ENCODE assay signal across 8 mouse cellular contexts in genomic region chr17:35869346-35870067, GRCm38 (mm10). TPM values are rescaled to one million over a fixed set of nuclear protein-coding genes. Genes with fewer than 3 reads are reported as not detected.
DNase-seq lines count a peak whose midpoint lies in the region; ATAC-seq and TF ChIP-seq lines count a peak whose summit lies in the region.

No protein-coding gene starts in this region.

- H3K4me2 ChIP-seq in kidney, embryonic 14.5 days (replicated peaks; ENCODE audit: low read depth, low read length): peak overlapping the region; percentile 58

- peak overlapping the region; percentile 78 for H3K4me3 ChIP-seq in gastrocnemius, adult 2 months
- peak overlapping the region; percentile 54 for H3K4me3 ChIP-seq in kidney, embryonic 14.5 days (ENCODE audit: low read length)

- peaks cover 14% of the 10 kb centered on the region; the same call in 1 of the 2 replicates for H3K36me3 ChIP-seq in kidney, embryonic 14.5 days (ENCODE audit: control insufficient read depth, insufficient read depth, low read length)

- intact Hi-C loops in gastrocnemius, adult 2 months (cut with DNase I): no loop called here

- TF ChIP-seq CTCF in gastrocnemius, adult 2 months (IDR thresholded peaks at IDR 0.05): no peak

- H3K27ac ChIP-seq in gastrocnemius, adult 2 months: peak overlapping the region; percentile 96
- peak overlapping the region; percentile 74 for H3K27ac ChIP-seq in kidney, embryonic 14.5 days (ENCODE audit: low read depth, low read length)

- peak; percentile 62 for DNase-seq in gastrocnemius, adult 2 months
- DNase-seq in gastrocnemius, adult 8-10 months (ENCODE audit: low spot score in 2 of 2): no peak
- peak; percentile 61 for DNase-seq in adrenal gland, postnatal 10 days
- peak; percentile 98 for DNase-seq in heart, adult 11 months
- DNase-seq in lung, postnatal 14 days: peak; percentile 59
- peak; percentile 65 for DNase-seq in testis, postnatal 10 days (ENCODE audit: low spot score)
- DNase-seq in right cerebral cortex, postnatal 25 days: no peak

- H3K27me3 ChIP-seq in kidney, embryonic 14.5 days (ENCODE audit: control insufficient read depth, insufficient read depth, low read length): no peaks in the 10 kb centered on the region

- H3K9me3 ChIP-seq in kidney, embryonic 14.5 days (ENCODE audit: control insufficient read depth, low read length): no peaks in the 10 kb centered on the region

- peak overlapping the region; percentile 60 for H3K9ac ChIP-seq in kidney, embryonic 14.5 days (ENCODE audit: low read depth, low read length)

- ATAC-seq in kidney, embryonic 14.5 days (ENCODE audit: low FRiP score, low TSS enrichment): no peak

- 1% methylated on average over 7 of the region's 7 CpGs for WGBS in kidney, embryonic 14.5 days

- peaks cover 39% of the 10 kb centered on the region for H3K4me1 ChIP-seq in kidney, embryonic 14.5 days (ENCODE audit: control insufficient read depth, insufficient read depth, low read length)

RNA-seq across cellular contexts. Expression of gene Ppp1r18, which starts 4.1 kb away (rescaled TPM):
- 1 to 10 TPM; 3.9 to 7.9 TPM for total RNA-seq in gastrocnemius, adult 2 months (2021)
- 1 to 10 TPM; 2.4 to 4.7 (median 3.3) TPM for total RNA-seq in gastrocnemius, adult 8-10 months (2022)
- total RNA-seq in adrenal gland, postnatal 10 days (2021): 10 to 100 TPM; 35.4 to 35.6 TPM
- polyA plus RNA-seq in kidney, embryonic 14.5 days (2014; fragmentation: Nextera tagmentation; extraction: Ambion mirVana): 19.1 and 21.1 TPM in 2 replicates

RNA-seq across cellular contexts. Expression of gene Nrm, which starts 8.4 kb away (rescaled TPM):
- under 1 TPM; 0.82 to 0.86 TPM for total RNA-seq in gastrocnemius, adult 2 months (2021)
- 1 to 10 TPM in 2 of 4 experiments, under 1 TPM in 2; 0.52 to 2.6 (median 1.4) TPM for total RNA-seq in gastrocnemius, adult 8-10 months (2022)
- 10 to 100 TPM; 12.7 to 18.3 TPM for total RNA-seq in adrenal gland, postnatal 10 days (2021)
- polyA plus RNA-seq in kidney, embryonic 14.5 days (2014; fragmentation: Nextera tagmentation; extraction: Ambion mirVana): 53.2 and 65.2 TPM in 2 replicates

RNA-seq across cellular contexts. Expression of gene Dhx16, which starts 10.1 kb away (rescaled TPM):
- total RNA-seq in gastrocnemius, adult 2 months (2021): 10 to 100 TPM; 13.2 to 16.2 TPM
- 10 to 100 TPM; 13.5 to 16.8 (median 16.0) TPM for total RNA-seq in gastrocnemius, adult 8-10 months (2022)
- 10 to 100 TPM; 36.8 to 38.0 TPM for total RNA-seq in adrenal gland, postnatal 10 days (2021)
- polyA plus RNA-seq in kidney, embryonic 14.5 days (2014; fragmentation: Nextera tagmentation; extraction: Ambion mirVana): 37.8 and 50.0 TPM in 2 replicates

RNA-seq across cellular contexts. Expression of gene 2310061I04Rik, which starts 27.7 kb away (rescaled TPM):
- total RNA-seq in gastrocnemius, adult 2 months (2021): 10 to 100 TPM; 73.0 to 78.4 TPM
- 10 to 100 TPM; 52.7 to 68.7 (median 62.6) TPM for total RNA-seq in gastrocnemius, adult 8-10 months (2022)
- 10 to 100 TPM; 58.0 to 70.5 TPM for total RNA-seq in adrenal gland, postnatal 10 days (2021)
- 36.2 and 41.5 TPM in 2 replicates for polyA plus RNA-seq in kidney, embryonic 14.5 days (2014; fragmentation: Nextera tagmentation; extraction: Ambion mirVana)

RNA-seq across cellular contexts. Expression of gene Mdc1, which starts 28.2 kb away (rescaled TPM):
- 1 to 10 TPM; 3.6 to 4.4 TPM for total RNA-seq in gastrocnemius, adult 2 months (2021)
- total RNA-seq in gastrocnemius, adult 8-10 months (2022): 1 to 10 TPM; 3.2 to 5.0 (median 4.0) TPM
- 10 to 100 TPM; 21.9 to 27.1 TPM for total RNA-seq in adrenal gland, postnatal 10 days (2021)
- 13.1 and 16.5 TPM in 2 replicates for polyA plus RNA-seq in kidney, embryonic 14.5 days (2014; fragmentation: Nextera tagmentation; extraction: Ambion mirVana)

Comparison
In these comparisons a context has a peak if more than half of its experiments do, and no peak if none do; other contexts are left out.
1. DNase-seq: peak in gastrocnemius, adult 2 months (single experiment), adrenal gland, postnatal 10 days (single experiment), heart, adult 11 months (single experiment), lung, postnatal 14 days (single experiment) and testis, postnatal 10 days (single experiment); none in gastrocnemius, adult 8-10 months (0 of 2) and right cerebral cortex, postnatal 25 days (single experiment).
2. RNA of gene Ppp1r18, which starts 4.1 kb away (total RNA-seq): 35.4 to 35.6 TPM in adrenal gland, postnatal 10 days; 3.9 to 7.9 TPM in gastrocnemius, adult 2 months and 2.4 to 4.7 TPM in gastrocnemius, adult 8-10 months; every median in the first group is over 4 times any median in the second.